Mouse (Mus musculus): Measurements from ENCODE around the gene Sltm. TPM values are rescaled to one million over a fixed set of nuclear protein-coding genes. Genes with fewer than 3 reads are reported as not detected.
A peak's percentile ranks its signal among the peaks of the same experiment; 100 is the strongest.
"Not testable (repeated sequence)": the region's sequence is repeated elsewhere in the genome, so short reads cannot be mapped to it uniquely, and the experiment has no call there.

Gene Sltm
- total RNA-seq (2021) = 10 to 100 TPM; 48.7 to 53.2 TPM
- long read RNA-seq, experiment 1, transcript Sltm-201 (21 exons, 3,691 nt) = major isoform, 21 of 66 reads
- long read RNA-seq, experiment 1, transcript Sltm-206 (21 exons, 3,755 nt) = minor isoform, 17 of 66 reads
- long read RNA-seq, experiment 1, partial matches to known transcripts = 8 of 66 reads
- long read RNA-seq, experiment 1, other reads (novel, unspliced or antisense) = 19 of 66 reads
- long read RNA-seq, experiment 2, transcript Sltm-206 (21 exons, 3,755 nt) = minor isoform, 7 of 37 reads
- long read RNA-seq, experiment 2, transcript Sltm-201 (21 exons, 3,691 nt) = major isoform, 11 of 37 reads
- long read RNA-seq, experiment 2, partial matches to known transcripts = 4 of 37 reads
- long read RNA-seq, experiment 2, other reads (novel, unspliced or antisense) = 15 of 37 reads

DNA sequence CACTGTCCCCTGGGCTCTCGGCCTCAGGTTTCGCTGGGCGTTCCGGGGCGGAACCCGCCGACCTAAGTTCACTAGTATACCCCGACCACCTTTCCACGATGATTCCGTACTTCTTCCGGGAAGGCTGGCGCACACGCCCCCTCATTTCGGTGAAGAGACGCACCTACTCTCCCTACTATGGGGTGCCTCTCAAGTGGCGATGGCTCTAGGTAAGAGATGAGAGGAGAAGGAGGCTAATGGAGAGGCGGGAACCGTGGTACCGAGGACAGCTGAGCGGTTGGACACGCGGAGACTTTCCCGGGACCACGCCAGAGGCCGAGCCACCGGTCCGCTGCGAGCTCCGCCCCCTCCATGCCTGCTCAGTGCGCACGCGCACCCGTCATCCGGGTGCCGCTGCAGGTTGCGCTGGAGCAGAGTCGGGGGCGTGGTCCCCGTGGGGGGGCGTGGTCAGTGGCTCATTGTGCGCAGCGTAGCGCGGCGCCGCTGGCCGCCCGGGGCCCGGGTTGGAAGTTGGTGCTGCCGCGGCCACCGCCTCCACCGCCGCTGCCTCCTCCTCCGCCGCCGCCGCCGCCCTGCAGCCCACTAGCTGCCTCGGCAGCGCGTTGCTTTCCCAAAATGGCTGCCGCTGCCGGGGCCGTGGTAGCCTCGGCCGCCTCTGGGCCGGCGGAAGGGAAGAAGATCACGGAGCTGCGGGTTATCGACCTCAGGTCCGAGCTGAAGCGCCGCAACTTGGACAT is at the start of gene Sltm:
Gene Sltm (plus strand): TSS at position 450 of the 737 bp plus-strand sequence.
- DNase-seq (ENCODE audit: low spot score in 2 of 2) = peak; percentile 98 to 99

DNA sequence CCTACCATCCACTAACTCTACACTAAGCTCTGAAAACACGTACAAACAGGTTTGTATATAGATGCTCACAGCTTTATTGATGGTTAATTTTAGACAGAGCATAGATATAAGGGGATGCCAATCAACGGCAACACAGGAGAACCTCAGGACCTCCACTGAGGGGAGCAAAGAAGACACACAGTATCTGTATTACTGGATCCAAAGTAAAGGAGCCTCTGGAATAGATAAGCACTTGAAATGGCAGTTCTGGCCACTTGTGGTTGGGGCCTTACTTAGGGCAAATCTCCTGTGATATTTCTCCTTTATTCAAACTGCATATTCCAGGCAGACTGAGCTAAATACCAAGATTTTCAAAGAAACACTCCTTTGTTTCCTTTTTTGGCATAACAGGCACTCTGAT is 49.5 kb upstream of the Sltm start:
- no peak for DNase-seq (ENCODE audit: low spot score in 2 of 2)

DNA sequence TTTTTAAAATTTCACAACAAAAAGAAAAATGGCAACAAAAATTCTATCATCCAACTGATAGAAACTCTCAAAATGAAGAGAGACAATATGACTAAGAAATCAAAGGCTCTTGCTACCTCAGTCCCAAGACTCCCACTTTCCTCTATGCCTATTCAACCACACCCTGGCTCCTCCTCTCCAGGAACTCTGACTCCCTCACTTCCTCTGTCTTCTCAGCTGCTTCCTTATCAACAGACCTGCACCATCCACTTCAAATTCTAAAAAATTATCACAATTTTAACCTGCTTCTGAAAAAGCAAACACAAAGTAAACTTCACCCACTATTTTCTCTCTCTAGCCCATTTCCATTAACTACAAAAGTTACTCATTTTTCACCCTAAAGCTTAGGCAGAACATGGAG is 45.6 kb upstream of the Sltm start:
- DNase-seq (ENCODE audit: low spot score in 2 of 2) = no peak

DNA sequence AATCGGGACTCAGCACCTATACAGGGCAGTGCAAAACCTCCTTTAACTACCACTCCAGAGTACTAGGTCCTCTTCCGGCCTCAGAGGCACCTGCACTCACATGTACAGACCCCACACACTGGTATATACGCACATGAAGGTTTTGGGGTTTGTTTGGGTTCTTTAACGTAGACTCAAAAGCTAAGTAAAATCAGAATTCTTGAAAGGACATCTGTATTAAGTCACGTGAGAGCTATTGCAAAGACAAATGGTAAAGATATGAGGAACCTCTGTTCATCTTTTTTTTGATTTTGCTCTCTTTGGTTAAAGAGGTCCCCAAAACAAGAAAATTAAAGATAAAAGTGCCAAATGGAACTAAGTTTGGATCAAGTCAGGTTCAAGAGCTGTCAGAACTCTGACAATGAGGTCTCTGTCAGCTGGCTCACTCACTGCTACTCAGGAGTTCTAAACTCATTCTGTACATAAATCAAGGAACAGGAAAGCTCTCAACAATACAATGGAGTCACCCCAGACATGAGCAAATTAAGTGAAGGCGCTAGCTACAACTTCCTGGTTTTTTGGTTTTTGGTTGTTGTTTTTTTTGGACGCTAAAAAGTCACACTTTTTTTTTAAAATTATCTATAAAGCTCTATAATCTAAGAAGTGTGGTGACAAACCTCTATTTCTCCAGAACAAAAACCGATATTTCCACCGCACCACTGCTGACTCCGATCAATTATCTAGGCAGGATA is 40.1 kb upstream of the Sltm start:
- no peak for DNase-seq (ENCODE audit: low spot score in 2 of 2)

DNA sequence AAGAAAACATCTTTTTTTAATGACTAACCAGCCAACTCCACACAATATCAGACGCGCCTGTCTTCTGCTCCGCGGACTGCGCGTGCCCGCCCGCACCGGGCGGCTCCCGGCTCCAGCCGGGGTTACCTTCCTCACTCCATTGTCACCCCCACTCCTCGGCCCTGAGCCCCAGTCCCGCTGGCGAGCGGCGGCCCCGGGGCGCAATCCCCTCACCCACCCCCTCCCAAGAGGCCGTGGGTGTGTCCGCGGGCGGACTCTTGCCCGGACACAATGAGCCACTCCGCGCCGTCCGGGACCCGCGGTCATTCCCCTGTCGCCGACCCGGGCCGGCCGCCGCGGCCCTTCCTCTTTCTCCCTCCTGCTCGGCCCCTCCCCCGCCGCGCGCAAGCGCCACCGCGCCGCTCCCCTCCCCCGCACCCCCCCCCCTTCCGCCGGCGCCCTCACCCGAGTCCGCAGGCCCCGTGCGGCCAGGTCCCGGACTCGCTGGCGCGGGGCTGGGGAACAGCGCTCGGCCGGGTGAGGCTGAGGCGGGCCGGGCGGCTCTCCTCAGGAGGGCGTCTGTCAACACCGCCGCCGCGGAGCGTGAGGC is 39.4 kb upstream of the Sltm start:
- peak in 1 of 2 experiments; percentile 53 for DNase-seq (ENCODE audit: low spot score in 2 of 2)

GRCm38 (mm10) chr9:70503626-70504041 is 38.9 kb upstream of the Sltm start, which contains the start of gene Rnf111:
Gene Rnf111 (minus strand): TSS chr9:70503725.
- peak; percentile 97 to 98 for DNase-seq (ENCODE audit: low spot score in 2 of 2)

DNA sequence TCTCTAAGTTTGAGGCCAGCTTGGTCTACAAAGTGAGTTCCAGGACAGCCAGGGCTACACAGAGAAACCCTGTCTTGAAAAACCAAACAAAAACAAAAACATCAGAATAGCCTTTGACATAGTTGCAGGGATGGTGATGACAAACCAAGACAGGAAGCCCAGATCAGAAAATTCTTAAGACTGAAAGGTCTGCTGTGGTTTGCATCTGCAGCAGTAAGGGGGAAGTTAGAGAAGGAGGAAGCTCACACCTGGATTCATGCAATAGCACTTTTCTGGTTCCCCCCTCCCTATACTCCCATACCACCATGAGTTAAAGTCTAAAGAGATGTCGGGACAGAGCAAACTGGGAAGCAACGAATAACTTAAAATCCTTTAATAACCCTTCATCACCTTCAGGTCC is 36.4 kb upstream of the Sltm start:
- no peak for DNase-seq (ENCODE audit: low spot score in 2 of 2)

GRCm38 (mm10) chr9:70506787-70507186 is 35.8 kb upstream of the Sltm start:
- DNase-seq (ENCODE audit: low spot score in 2 of 2) = no peak

- DNase-seq (ENCODE audit: low spot score in 2 of 2) = no peak
Observed at GRCm38 (mm10) chr9:70509906-70510525, 32.5 kb upstream of the Sltm start.

DNA sequence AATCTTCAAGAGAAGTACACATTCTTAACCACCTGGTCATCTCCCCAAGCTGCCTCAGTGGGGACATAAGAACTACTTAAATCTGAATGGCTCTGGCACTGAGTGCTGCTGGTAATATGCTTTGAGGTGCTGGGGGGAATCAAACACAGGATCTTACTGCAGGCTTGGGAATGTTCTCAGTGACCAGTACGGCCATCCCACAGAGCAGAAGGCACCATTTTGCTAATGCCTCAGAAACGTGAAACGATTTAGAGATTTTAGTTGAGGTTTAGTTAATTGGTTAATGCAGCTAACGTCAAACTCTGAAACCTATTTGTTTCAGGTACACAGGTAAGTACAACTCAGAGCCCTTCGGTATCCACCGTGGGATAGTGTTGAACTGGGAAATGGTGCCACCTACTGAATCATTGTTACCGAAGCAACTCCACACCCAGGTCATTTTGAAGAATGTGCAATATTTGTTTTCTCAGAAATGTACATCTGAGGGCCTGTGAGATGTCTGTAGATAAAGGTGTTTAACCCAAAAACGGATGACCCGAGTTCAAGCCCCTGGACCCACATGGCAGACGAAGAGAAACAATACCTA is 31.5 kb upstream of the Sltm start:
- no peak for DNase-seq (ENCODE audit: low spot score in 2 of 2)

DNA sequence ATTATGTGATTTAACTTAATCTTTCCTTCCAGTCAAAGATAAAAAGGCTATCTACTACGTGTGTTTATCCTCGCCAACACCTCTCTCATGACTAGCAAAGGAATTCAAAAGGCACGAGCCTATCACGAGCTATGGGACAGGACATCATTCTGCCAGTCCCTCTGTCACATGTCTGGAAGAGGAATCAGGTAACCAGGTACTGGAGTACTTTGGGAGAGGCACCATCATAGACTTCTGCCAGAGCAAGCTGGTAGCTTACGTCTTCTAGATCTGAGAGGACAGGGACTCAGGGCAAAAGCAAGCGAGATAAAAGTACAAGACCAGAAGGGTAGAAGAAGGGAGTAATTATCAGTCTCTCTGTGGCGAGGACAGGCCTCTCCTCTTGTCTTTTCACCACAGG is 30.9 kb upstream of the Sltm start:
- no peak for DNase-seq (ENCODE audit: low spot score in 2 of 2)

- no peak for DNase-seq (ENCODE audit: low spot score in 2 of 2)
Observed at GRCm38 (mm10) chr9:70520651-70521050, 21.9 kb upstream of the Sltm start.

- no peak for DNase-seq (ENCODE audit: low spot score in 2 of 2)
Observed at GRCm38 (mm10) chr9:70523813-70524212, 18.7 kb upstream of the Sltm start.

DNA sequence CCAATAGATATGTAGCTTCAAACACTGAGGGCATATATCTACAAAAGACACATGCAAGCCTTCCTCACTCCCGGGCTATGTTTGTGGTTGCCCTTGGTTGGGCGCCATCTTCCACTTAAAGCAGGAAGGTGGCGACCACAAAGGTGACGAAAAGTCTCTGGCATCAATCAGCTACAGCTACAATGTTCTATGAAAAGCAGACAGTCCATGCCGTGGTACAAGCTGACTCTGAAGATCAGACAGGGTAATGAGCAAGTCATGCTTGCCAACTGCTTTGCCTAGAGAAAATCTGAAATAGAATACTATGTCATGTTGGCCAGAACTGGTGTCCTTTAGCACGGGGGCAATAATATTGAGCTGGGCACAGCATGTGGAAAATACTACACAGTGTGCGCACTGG is 18.2 kb upstream of the Sltm start:
- no peak for DNase-seq (ENCODE audit: low spot score in 2 of 2)

DNA sequence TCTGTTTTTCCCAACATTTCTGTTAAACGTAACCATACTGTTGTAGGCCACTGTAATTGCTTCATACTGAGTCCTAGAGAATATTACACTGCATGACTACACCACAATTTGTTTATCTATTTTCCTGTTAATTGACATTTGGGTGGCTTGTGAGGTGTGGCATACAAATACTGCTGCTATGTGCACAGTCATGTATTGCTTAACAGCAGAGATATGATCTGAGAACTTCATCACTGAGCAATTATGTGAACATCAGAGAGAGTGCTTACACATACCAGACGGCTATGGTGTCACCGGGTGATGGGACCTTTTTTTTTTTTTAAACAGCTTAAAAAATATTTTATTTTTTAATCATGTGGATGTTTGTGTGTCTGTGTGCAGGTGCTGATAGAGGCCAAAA is 9.2 kb upstream of the Sltm start:
- DNase-seq (ENCODE audit: low spot score in 2 of 2) = no peak

- DNase-seq (ENCODE audit: low spot score in 2 of 2) = no peak
Observed at GRCm38 (mm10) chr9:70541584-70541983, 970 bp upstream of the Sltm start.

DNA sequence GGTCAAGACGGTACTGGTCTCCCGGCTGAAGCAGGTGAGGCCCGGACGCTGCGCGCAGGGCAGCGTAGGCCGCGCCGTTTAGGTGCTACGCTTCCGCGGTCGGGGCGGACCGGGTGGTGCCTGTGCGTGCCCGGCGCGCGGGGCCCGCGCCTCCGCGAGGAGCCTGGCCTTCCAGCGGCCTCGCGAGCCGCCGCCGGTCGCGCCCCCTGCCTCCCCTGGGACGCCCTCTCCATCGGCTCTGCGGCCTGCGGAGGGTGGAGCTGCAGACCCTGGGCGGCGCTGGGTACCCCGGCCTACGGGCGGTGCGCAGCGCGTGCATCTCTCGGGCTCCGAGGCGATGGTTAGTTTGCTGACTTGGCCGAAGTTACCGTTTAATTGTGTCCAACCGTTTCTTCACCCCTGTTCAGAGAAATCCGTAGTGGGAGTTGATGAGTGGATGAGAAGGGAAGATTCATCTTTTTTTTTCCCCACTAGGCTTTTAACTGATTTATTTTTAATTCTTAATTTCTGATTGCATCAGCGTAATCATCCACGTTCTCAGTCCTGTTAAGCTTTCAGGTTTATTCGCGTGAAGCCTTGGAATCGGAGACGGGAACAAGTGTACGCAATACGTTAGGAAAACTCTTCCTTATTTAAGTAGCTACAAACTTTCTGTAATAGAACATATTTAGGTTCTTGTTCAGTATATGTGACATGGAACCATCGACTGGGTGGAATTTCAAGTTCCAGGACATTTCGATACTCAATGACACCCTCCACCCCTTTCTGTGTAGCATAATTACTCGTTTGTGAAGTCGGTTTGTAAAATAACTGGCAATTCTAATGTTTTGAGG is 710 bp downstream of the Sltm start:
- no peak for DNase-seq (ENCODE audit: low spot score in 2 of 2)

DNA sequence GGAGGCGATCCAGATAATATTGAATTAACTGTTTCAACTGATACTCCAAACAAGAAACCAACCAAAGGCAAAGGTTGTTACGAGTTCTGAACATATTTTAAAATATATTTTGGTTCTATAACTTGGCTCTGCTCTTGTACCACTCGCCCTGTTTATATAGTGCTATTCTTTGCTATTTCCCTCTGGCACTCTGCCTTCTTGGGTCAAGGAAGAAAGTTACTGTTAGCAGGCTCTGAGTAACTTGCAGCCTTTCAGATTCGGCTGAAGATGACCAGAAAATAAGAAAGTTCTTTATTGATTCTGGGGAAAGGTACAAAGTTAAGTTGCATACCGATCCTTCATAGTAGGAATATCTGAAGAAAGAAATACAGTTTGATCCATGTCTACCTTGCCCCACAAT is 1.4 kb downstream of the Sltm start:
- DNase-seq (ENCODE audit: low spot score in 2 of 2) = no peak

DNA sequence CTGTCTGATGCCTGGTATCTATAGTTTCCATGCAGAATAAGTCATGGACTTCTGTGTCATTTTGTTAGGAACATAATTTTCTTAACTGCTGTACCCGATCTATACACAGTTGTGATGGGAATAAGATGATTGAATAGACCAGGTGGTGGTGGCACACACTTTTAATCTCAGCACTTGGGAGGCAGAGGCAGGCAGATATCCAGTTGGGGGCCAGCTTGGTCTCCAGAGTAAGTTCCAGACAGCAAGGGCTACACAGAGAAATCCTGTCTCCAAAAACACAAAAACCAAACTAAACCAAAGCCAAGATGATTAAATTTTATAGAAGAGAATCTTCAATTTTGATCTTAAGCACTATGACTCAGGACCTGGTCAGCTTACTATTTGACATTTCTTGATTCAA is 2.3 kb downstream of the Sltm start:
- no peak for DNase-seq (ENCODE audit: low spot score in 2 of 2)

- not testable (repeated sequence) for DNase-seq (ENCODE audit: low spot score in 2 of 2)
Observed at GRCm38 (mm10) chr9:70546576-70546975, 4.0 kb downstream of the Sltm start.

All from left cerebral cortex, adult 18-20 months (tissue).